Comparison of ENCODE assay signal across 8 mouse cellular contexts in genomic region chr17:8046178-8046577, GRCm38 (mm10).
DNase-seq lines count a peak whose midpoint lies in the region; ATAC-seq and TF ChIP-seq lines count a peak whose summit lies in the region.
"Not testable (repeated sequence)": the region's sequence is repeated elsewhere in the genome, so short reads cannot be mapped to it uniquely, and the experiment has no call there.

No protein-coding gene starts in this region.

- not testable (repeated sequence) for H3K36me3 ChIP-seq in CH12.LX (replicated peaks in 1 of 2; ENCODE audit: control insufficient read depth in 1 of 2, insufficient read depth in 1 of 2, low read length in 1 of 2); hindbrain, postnatal 0 days (ENCODE audit: insufficient read depth, low read length); liver, postnatal 0 days (replicated peaks; ENCODE audit: insufficient read depth, low read length)

- H3K4me1 ChIP-seq in CH12.LX (ENCODE audit: control insufficient read depth in 1 of 2, insufficient read depth in 2 of 2); hindbrain, postnatal 0 days (ENCODE audit: insufficient read depth, low read length); liver, postnatal 0 days (ENCODE audit: insufficient read depth): not testable (repeated sequence)

- not testable (repeated sequence) for TF ChIP-seq EP300 in CH12.LX (IDR thresholded peaks at IDR 0.05; ENCODE audit: low read length); liver, postnatal 0 days (IDR thresholded peaks at IDR 0.05; ENCODE audit: low read depth)

- not testable (repeated sequence) for H3K79me2 ChIP-seq in CH12.LX (replicated peaks; ENCODE audit: control insufficient read depth, extremely low read depth, insufficient read depth, poor library complexity, severe bottlenecking)

- ATAC-seq in hindbrain, postnatal 0 days; liver, postnatal 0 days: not testable (repeated sequence)

- not testable (repeated sequence) for TF ChIP-seq RAD21 in CH12.LX (IDR thresholded peaks at IDR 0.05; ENCODE audit: low read depth, low read length)

- WGBS in hindbrain, postnatal 0 days, result 0% methylated on average over 2 of the region's 5 CpGs
- 0% methylated on average over 2 of the region's 5 CpGs for WGBS in liver, postnatal 0 days (ENCODE audit: insufficient replicate concordance)

- TF ChIP-seq CTCF in CH12.LX (conservative IDR thresholded peaks at IDR 0.05 in 1 of 2, IDR thresholded peaks at IDR 0.05 in 1 of 2; ENCODE audit: low read depth in 2 of 2, low read length in 2 of 2), result peak in 1 of 2 experiments; percentile 30; a peak in 2 of 4 replicates
- TF ChIP-seq CTCF in hindbrain, postnatal 0 days (IDR thresholded peaks at IDR 0.05; ENCODE audit: low read depth), result peak; percentile 51
- peak; percentile 48 for TF ChIP-seq CTCF in liver, postnatal 0 days (IDR thresholded peaks at IDR 0.05; ENCODE audit: low read depth)

- H3K27me3 ChIP-seq in CH12.LX (replicated peaks); hindbrain, postnatal 0 days (ENCODE audit: insufficient read depth, low read length); liver, postnatal 0 days (ENCODE audit: insufficient read depth, low read length): not testable (repeated sequence)

- not testable (repeated sequence) for H3K9ac ChIP-seq in CH12.LX (ENCODE audit: insufficient read depth, low read depth); hindbrain, postnatal 0 days (replicated peaks; ENCODE audit: low read length); liver, postnatal 0 days (replicated peaks)

- in situ Hi-C loops in CH12.LX (cut with MboI; ENCODE audit: low pct_ligation_motif_present, low pct_unique_long_range_greater_than_20kb, low sequenced_read_pairs), result not testable (repeated sequence)

- dilution Hi-C loops in CH12.LX (cut with MboI; ENCODE audit: extremely low pct_ligation_motif_present, extremely low pct_unique_long_range_greater_than_20kb, low sequenced_read_pairs), result not testable (repeated sequence)

- H3K4me2 ChIP-seq in CH12.LX (ENCODE audit: insufficient read depth, low read depth, poor library complexity, severe bottlenecking); hindbrain, postnatal 0 days (ENCODE audit: low read depth, low read length); liver, postnatal 0 days (ENCODE audit: low read depth, low read length): not testable (repeated sequence)

- not testable (repeated sequence) for H3K4me3 ChIP-seq in CH12.LX (replicated peaks in 1 of 3; ENCODE audit: low read depth in 2 of 3, low read length in 2 of 3, poor library complexity in 1 of 3); hindbrain, postnatal 0 days (ENCODE audit: low read length); liver, postnatal 0 days (ENCODE audit: low read depth, low read length)

- DNase-seq in CH12.LX (ENCODE audit: extremely low read depth); hindbrain, postnatal 0 days (ENCODE audit: low spot score); liver, postnatal 0 days: not testable (repeated sequence)
- peak; percentile 49 for DNase-seq in cerebellum, adult 8-10 months
- DNase-seq in gastrocnemius, adult 18-20 months (ENCODE audit: low spot score), result peak; percentile 63
- DNase-seq in layer of hippocampus, adult 8-10 months (ENCODE audit: low spot score in 2 of 2), result peak; percentile 26 to 77
- DNase-seq in ovary, postnatal 14 days (ENCODE audit: low spot score), result peak; percentile 45
- DNase-seq in thymus, adult 18-20 months, result peak; percentile 15 to 30

- H3K27ac ChIP-seq in CH12.LX (ENCODE audit: insufficient read depth, low read depth); hindbrain, postnatal 0 days; liver, postnatal 0 days (ENCODE audit: low read depth): not testable (repeated sequence)

- not testable (repeated sequence) for H3K9me3 ChIP-seq in CH12.LX (replicated peaks; ENCODE audit: low read length); hindbrain, postnatal 0 days (ENCODE audit: low read length); liver, postnatal 0 days (ENCODE audit: low read length)

- not testable (repeated sequence) for TF ChIP-seq POLR2A in CH12.LX (IDR thresholded peaks at IDR 0.05; ENCODE audit: low read depth, low read length)

TF ChIP-seq in CH12.LX, 34 proteins besides CTCF, POLR2A, EP300 and RAD21:
- peak; percentile 15 for TF ChIP-seq SMC3 (IDR thresholded peaks at IDR 0.05; ENCODE audit: low read depth, low read length)
